Mouse (Mus musculus): Measurements from ENCODE around the gene Nmrk2. TPM values are rescaled to one million over a fixed set of nuclear protein-coding genes. Genes with fewer than 3 reads are reported as not detected.

Nmrk2 gene
- polyA plus RNA-seq (2015; fragmentation: Illumina TruSeq; extraction: RNeasy Lipid Tissue Mini Kit (QIAGEN cat#74804); ENCODE audit: insufficient read depth, low read depth, low replicate concordance): not detected

DNA sequence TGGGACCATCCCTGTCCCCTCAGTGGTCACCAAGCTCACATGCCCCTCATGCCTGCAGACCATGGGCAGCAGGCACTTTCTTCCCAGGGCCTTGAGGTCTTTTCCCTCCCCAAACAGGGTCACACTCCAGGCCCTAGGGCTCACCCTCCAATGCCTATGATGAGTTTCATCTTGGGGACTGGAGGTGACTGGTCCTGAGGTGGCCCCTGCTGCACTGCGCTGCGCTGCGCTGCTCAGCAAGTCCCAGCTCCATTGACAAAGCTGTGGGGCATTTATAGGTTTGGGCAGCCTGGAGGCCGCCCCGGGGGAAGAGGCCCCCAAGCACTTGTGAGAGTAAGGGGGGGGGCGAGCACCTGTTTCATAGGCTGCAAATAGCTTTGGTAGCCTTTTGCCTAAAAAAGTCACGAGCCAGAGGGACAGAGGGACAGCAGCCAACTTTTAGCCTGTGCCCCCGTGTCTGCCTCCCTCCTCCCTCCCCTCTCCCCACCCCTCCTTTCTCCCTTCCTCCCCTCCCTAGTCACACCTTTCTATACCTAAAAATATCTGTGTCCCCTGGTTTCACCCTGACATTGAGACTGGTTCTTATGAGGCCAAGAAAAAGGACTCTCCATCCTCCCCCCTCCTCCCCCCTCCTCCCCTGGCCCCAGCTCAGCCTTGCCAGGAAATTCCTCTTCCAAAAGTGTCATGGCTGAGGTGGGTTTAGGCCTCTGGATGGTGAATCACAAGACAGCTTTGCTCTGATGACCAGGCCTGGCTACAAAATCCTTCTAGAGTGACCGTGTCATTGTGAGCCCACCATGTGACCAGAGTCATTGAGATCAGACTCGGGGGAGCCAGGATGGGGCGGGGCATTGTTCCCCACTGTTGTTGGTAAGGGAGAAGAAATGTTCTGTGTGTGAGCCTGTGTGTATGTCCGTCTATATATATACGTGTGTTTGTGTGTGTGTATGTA lies at the start of gene Nmrk2:
Gene Nmrk2 (minus strand): TSS at position 245 of the 952 bp plus-strand sequence.

DNA sequence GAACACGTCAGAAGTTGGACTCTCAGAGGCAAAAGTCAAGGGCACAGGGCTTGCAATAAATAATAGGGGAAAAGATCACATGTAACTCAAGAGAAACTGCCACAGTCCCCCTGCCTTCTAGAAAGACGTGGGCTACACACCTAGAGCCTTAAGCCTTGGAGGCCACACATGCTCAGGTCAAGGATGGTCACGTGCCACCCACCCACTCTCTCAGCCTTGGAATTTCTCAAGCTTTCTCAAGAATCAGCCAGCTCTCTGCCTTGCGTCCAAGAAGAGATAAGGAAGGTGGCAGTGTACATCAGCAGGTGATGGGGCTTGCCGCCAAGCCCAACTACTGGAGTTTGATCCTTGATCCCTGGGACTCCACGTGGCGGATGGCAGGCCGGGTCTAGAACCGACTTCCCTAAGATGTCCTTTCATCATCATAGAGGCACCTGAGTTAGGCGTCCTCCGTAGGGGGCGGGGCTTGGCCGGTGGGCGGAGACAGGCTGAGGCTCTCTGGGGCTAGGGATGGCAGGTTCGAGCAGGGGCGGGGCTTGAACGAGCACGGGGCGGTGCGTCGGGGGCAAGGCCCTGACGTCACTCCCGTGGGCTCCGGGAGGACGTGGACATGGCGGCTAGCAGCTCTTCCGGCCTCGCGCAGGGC lies 30.9 kb upstream of the Nmrk2 start, which contains the start of gene Zfr2:
Gene Zfr2 (plus strand): TSS at position 576 of the 646 bp plus-strand sequence.

DNA sequence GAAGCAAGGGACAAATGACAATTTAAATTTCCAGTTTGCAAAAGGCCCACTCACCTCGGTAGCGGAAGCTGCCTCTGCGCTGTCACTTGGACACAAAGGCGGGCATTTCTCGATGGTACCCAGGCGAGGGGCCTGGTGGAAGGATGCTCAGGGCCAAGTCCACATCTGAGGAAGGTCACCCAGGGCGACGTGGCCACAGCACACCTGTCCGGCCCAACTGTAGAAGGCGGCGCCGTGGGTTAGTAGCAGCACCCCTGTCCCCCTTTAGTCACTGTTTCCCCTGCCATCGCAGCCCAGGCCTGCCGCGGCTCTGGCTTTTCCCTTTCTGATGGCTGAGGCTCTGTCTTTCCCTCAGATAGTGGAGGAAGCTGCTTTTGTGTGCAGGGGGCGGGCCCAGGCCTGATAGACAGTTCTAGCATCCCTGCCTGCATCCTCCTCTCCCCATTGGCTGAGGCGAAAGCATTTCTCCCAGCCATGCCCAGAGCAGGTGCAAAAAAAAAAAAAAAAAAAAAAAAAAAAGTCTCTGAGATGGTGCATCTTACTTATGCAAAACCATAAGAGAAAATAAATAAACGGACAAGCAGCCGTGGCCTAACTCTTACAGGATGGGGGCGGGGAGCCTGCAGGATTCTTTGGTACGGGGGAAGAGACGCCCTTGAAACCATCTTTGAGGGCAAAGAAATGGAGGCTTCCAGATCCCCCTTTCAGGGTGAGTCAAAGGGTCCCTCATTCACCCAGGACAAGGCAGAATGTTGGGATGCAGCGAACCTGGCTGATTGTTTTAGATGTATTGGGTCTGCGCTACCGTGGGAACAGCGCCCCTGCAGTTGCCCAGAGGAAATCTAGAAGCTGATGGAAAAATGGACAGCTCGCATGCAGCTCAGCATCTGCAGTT lies 28.8 kb upstream of the Nmrk2 start, which contains the start of gene Atcay:
Gene Atcay (minus strand): TSS at position 396 of the 895 bp plus-strand sequence.

DNA sequence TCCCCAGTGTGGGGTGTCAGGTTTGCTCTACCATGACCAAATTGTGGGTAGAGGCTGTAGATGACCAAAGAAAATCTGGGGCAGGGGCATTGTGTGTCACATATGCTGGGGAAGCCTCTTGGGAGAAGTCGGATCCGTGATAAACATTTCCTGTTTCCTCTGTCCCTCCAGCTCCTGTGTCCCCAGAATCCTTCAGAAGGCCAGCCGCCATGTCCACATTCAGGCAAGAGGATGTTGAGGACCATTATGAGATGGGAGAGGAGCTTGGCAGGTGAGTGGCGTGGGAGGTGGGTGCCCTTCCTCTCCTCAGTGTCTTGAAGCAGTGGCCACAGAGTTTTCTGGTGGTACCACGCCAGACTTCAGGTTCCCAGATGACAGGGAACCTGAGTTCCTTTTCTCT lies 18.0 kb downstream of the Nmrk2 start, which contains the start of gene 4930442H23Rik:
Gene 4930442H23Rik (minus strand): TSS at position 45 of the 400 bp plus-strand sequence.

DNA sequence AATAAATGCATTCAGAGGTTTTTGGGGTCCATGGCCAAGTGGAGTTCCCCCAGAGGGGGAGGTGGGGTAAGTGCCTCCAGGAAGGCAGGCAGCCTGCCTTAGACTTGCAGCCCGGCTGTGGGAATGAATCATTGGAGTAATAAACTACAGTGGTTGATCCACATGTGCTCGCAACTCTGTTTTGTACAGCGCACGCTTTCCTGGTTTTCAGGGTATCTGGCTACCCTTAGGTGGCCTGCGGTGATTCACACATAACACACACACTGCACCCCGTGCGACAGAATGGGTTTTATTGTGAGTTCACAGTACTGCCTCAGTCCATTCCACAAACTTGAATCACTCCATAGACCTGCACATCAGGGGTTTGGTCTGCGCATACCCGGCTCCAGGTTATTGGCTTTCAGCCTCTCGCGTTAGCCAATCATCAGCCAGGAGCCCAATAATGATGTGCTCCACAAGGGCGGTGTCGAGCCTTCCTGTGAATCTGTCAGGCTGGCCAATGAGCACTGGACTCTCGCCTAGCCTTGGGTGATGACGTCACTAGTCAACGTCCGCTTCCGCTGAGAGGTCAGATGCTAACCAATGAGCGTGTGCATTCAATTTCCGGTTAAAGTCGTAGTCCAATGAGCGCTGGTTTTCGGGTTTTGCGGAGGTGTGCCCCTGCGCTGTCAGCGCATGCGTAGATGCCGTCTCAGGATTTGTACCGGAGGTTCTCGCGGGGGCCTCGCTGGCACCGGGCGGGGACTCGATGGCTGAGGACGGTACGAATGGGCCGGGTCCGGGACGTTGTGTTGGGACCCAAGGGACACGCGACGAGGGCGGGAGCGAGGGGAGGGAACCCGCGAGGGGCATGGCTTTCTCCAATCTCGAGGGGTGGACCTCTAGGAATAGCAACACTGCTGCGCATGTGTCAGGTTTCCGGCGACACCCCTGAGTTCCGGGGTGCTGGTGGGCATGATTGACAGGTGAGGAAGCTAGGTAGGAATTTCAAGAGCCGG lies 19.2 kb downstream of the Nmrk2 start, which contains the start of gene Dapk3:
Gene Dapk3 (plus strand): TSS at position 670 of the 998 bp plus-strand sequence.

DNA sequence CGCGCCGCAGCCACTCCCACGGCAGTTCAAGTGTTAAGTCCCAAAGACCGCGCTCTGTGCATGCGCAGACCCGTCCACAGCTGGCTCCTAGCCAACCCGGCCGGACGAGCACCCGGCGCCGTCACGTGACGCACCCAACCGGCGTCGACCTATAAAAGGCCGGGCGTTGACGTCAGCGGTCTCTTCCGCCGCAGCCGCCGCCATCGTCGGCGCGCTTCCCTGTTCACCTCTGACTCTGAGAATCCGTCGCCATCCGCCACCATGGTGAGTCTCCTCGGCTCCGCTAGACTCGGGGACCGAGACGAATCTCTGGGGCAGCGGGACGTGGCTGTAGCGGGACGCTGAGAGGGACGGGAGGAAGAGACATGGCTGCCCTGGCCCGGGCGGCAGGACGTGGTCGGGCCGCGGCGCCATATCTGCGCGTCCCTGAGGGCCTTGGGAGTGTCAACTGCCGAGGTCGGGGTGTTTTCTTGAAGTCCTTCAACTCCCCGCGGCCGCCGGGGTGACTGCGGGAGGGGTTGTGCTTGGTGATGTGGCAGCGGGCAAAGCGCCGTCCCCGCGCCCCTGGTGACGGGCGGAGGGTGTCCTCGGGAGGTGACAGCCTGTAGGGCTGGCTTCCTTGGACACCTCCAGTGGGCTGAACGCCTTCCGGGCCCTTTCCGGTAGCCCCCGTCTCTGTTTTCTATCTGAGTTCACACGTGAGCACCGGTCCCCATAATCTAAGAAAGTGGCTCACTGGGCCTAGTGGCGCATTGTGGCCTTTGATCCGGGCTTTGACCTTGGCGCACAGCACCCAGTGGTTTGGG lies 25.2 kb downstream of the Nmrk2 start, which contains the start of gene Eef2:
Gene Eef2 (plus strand): TSS at position 166 of the 806 bp plus-strand sequence.

DNA sequence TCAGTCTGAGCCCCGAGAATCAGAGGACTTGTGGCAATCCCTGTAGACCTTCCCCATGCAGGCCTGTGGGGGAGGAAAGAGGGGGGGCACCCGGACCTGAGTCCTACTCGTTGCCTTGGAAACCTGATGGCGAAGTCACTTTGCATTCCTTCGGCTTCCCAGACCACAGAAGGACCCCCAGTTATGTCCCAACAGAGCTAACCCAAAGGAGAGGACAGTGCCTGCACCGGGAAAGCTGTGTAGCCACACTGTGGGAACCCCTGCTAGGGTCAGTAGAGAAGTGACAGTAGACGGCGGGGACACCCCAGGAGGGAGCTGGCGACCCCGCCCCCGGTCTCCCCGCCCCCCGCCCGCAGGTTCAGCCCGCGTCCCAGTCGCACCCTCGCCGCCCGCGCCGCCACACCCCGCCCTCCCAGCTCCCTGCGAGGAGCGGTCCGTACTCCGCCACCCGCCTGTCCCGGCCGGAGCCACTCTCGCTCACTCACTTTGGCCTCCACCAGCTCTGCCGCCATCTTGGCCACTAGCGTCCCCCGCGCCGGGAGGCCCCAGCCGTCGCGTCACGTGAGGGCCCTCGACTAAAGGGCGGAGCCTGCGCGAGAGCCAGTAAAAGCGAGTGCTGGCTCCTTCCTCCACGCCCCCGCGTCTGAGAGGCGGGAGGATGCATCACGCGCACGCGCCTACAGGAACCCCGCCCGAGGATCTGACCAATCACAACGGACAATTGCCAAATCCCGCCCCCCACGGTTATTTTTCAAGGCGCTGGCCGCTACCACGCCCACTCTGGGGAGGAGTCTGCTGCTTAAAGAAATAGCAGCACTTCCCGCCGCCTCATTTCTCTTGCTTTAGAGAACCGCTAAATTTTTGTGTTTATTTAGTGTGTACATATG lies 34.4 kb downstream of the Nmrk2 start, which contains the start of gene Pias4:
Gene Pias4 (minus strand): TSS at position 724 of the 887 bp plus-strand sequence.

Other genes with a start within 250 kb of the Nmrk2 start
- 1.4 TPM for gene Gng7, start 187.1 kb downstream of the Nmrk2 start, polyA plus RNA-seq (2015; fragmentation: Illumina TruSeq; extraction: RNeasy Lipid Tissue Mini Kit (QIAGEN cat#74804); ENCODE audit: insufficient read depth, low read depth, low replicate concordance)
- gene Diras1, start 176.4 kb downstream of the Nmrk2 start, polyA plus RNA-seq (2015; fragmentation: Illumina TruSeq; extraction: RNeasy Lipid Tissue Mini Kit (QIAGEN cat#74804); ENCODE audit: insufficient read depth, low read depth, low replicate concordance): not detected
- 5.1 TPM for gene Slc39a3, start 164.6 kb downstream of the Nmrk2 start, polyA plus RNA-seq (2015; fragmentation: Illumina TruSeq; extraction: RNeasy Lipid Tissue Mini Kit (QIAGEN cat#74804); ENCODE audit: insufficient read depth, low read depth, low replicate concordance)
- 24.1 TPM for gene Sgta, start 141.9 kb downstream of the Nmrk2 start, polyA plus RNA-seq (2015; fragmentation: Illumina TruSeq; extraction: RNeasy Lipid Tissue Mini Kit (QIAGEN cat#74804); ENCODE audit: insufficient read depth, low read depth, low replicate concordance)
- 11.8 TPM for gene Thop1, start 132.0 kb downstream of the Nmrk2 start, polyA plus RNA-seq (2015; fragmentation: Illumina TruSeq; extraction: RNeasy Lipid Tissue Mini Kit (QIAGEN cat#74804); ENCODE audit: insufficient read depth, low read depth, low replicate concordance)
- gene Creb3l3, start 103.2 kb downstream of the Nmrk2 start, polyA plus RNA-seq (2015; fragmentation: Illumina TruSeq; extraction: RNeasy Lipid Tissue Mini Kit (QIAGEN cat#74804); ENCODE audit: insufficient read depth, low read depth, low replicate concordance): not detected
- gene Map2k2, start 96.1 kb downstream of the Nmrk2 start, polyA plus RNA-seq (2015; fragmentation: Illumina TruSeq; extraction: RNeasy Lipid Tissue Mini Kit (QIAGEN cat#74804); ENCODE audit: insufficient read depth, low read depth, low replicate concordance): 47.4 TPM
- gene Zbtb7a, start 66.8 kb downstream of the Nmrk2 start, polyA plus RNA-seq (2015; fragmentation: Illumina TruSeq; extraction: RNeasy Lipid Tissue Mini Kit (QIAGEN cat#74804); ENCODE audit: insufficient read depth, low read depth, low replicate concordance): 5.4 TPM
- 7.3 TPM for gene Pias4, start 34.1 kb downstream of the Nmrk2 start, polyA plus RNA-seq (2015; fragmentation: Illumina TruSeq; extraction: RNeasy Lipid Tissue Mini Kit (QIAGEN cat#74804); ENCODE audit: insufficient read depth, low read depth, low replicate concordance)
- 283 TPM for gene Eef2, start 25.4 kb downstream of the Nmrk2 start, polyA plus RNA-seq (2015; fragmentation: Illumina TruSeq; extraction: RNeasy Lipid Tissue Mini Kit (QIAGEN cat#74804); ENCODE audit: insufficient read depth, low read depth, low replicate concordance)
- 9.3 TPM for gene Dapk3, start 19.0 kb downstream of the Nmrk2 start, polyA plus RNA-seq (2015; fragmentation: Illumina TruSeq; extraction: RNeasy Lipid Tissue Mini Kit (QIAGEN cat#74804); ENCODE audit: insufficient read depth, low read depth, low replicate concordance)
- gene 4930442H23Rik, start 18.2 kb downstream of the Nmrk2 start, polyA plus RNA-seq (2015; fragmentation: Illumina TruSeq; extraction: RNeasy Lipid Tissue Mini Kit (QIAGEN cat#74804); ENCODE audit: insufficient read depth, low read depth, low replicate concordance): not detected
- 0.20 TPM for gene Atcay, start 28.8 kb upstream of the Nmrk2 start, polyA plus RNA-seq (2015; fragmentation: Illumina TruSeq; extraction: RNeasy Lipid Tissue Mini Kit (QIAGEN cat#74804); ENCODE audit: insufficient read depth, low read depth, low replicate concordance)
- gene Zfr2, start 31.1 kb upstream of the Nmrk2 start, polyA plus RNA-seq (2015; fragmentation: Illumina TruSeq; extraction: RNeasy Lipid Tissue Mini Kit (QIAGEN cat#74804); ENCODE audit: insufficient read depth, low read depth, low replicate concordance): 3.4 TPM
- not detected for gene Matk, start 50.9 kb upstream of the Nmrk2 start, polyA plus RNA-seq (2015; fragmentation: Illumina TruSeq; extraction: RNeasy Lipid Tissue Mini Kit (QIAGEN cat#74804); ENCODE audit: insufficient read depth, low read depth, low replicate concordance)
- 21.2 TPM for gene Mrpl54, start 64.9 kb upstream of the Nmrk2 start, polyA plus RNA-seq (2015; fragmentation: Illumina TruSeq; extraction: RNeasy Lipid Tissue Mini Kit (QIAGEN cat#74804); ENCODE audit: insufficient read depth, low read depth, low replicate concordance)
- 30.7 TPM for gene Apba3, start 64.9 kb upstream of the Nmrk2 start, polyA plus RNA-seq (2015; fragmentation: Illumina TruSeq; extraction: RNeasy Lipid Tissue Mini Kit (QIAGEN cat#74804); ENCODE audit: insufficient read depth, low read depth, low replicate concordance)
- 3.9 TPM for gene Tjp3, start 89.5 kb upstream of the Nmrk2 start, polyA plus RNA-seq (2015; fragmentation: Illumina TruSeq; extraction: RNeasy Lipid Tissue Mini Kit (QIAGEN cat#74804); ENCODE audit: insufficient read depth, low read depth, low replicate concordance)
- gene Pip5k1c, start 90.9 kb upstream of the Nmrk2 start, polyA plus RNA-seq (2015; fragmentation: Illumina TruSeq; extraction: RNeasy Lipid Tissue Mini Kit (QIAGEN cat#74804); ENCODE audit: insufficient read depth, low read depth, low replicate concordance): 15.5 TPM
- 7.9 TPM for gene Cactin, start 119.1 kb upstream of the Nmrk2 start, polyA plus RNA-seq (2015; fragmentation: Illumina TruSeq; extraction: RNeasy Lipid Tissue Mini Kit (QIAGEN cat#74804); ENCODE audit: insufficient read depth, low read depth, low replicate concordance)
- 3.4 TPM for gene Tbxa2r, start 126.7 kb upstream of the Nmrk2 start, polyA plus RNA-seq (2015; fragmentation: Illumina TruSeq; extraction: RNeasy Lipid Tissue Mini Kit (QIAGEN cat#74804); ENCODE audit: insufficient read depth, low read depth, low replicate concordance)
- 1.4 TPM for gene Gipc3, start 141.2 kb upstream of the Nmrk2 start, polyA plus RNA-seq (2015; fragmentation: Illumina TruSeq; extraction: RNeasy Lipid Tissue Mini Kit (QIAGEN cat#74804); ENCODE audit: insufficient read depth, low read depth, low replicate concordance)
- 22.8 TPM for gene Hmg20b, start 148.4 kb upstream of the Nmrk2 start, polyA plus RNA-seq (2015; fragmentation: Illumina TruSeq; extraction: RNeasy Lipid Tissue Mini Kit (QIAGEN cat#74804); ENCODE audit: insufficient read depth, low read depth, low replicate concordance)
- 1.9 TPM for gene Mfsd12, start 155.4 kb upstream of the Nmrk2 start, polyA plus RNA-seq (2015; fragmentation: Illumina TruSeq; extraction: RNeasy Lipid Tissue Mini Kit (QIAGEN cat#74804); ENCODE audit: insufficient read depth, low read depth, low replicate concordance)
- gene 4930404N11Rik, start 163.8 kb upstream of the Nmrk2 start, polyA plus RNA-seq (2015; fragmentation: Illumina TruSeq; extraction: RNeasy Lipid Tissue Mini Kit (QIAGEN cat#74804); ENCODE audit: insufficient read depth, low read depth, low replicate concordance): not detected
- gene Fzr1, start 176.5 kb upstream of the Nmrk2 start, polyA plus RNA-seq (2015; fragmentation: Illumina TruSeq; extraction: RNeasy Lipid Tissue Mini Kit (QIAGEN cat#74804); ENCODE audit: insufficient read depth, low read depth, low replicate concordance): 5.1 TPM
- 9.1 TPM for gene Dohh, start 182.4 kb upstream of the Nmrk2 start, polyA plus RNA-seq (2015; fragmentation: Illumina TruSeq; extraction: RNeasy Lipid Tissue Mini Kit (QIAGEN cat#74804); ENCODE audit: insufficient read depth, low read depth, low replicate concordance)
- gene Gm48551, start 182.4 kb upstream of the Nmrk2 start, polyA plus RNA-seq (2015; fragmentation: Illumina TruSeq; extraction: RNeasy Lipid Tissue Mini Kit (QIAGEN cat#74804); ENCODE audit: insufficient read depth, low read depth, low replicate concordance): 2.6 TPM
- gene Gm48552, start 187.0 kb upstream of the Nmrk2 start, polyA plus RNA-seq (2015; fragmentation: Illumina TruSeq; extraction: RNeasy Lipid Tissue Mini Kit (QIAGEN cat#74804); ENCODE audit: insufficient read depth, low read depth, low replicate concordance): 3.4 TPM
- 23.5 TPM for gene Smim24, start 191.0 kb upstream of the Nmrk2 start, polyA plus RNA-seq (2015; fragmentation: Illumina TruSeq; extraction: RNeasy Lipid Tissue Mini Kit (QIAGEN cat#74804); ENCODE audit: insufficient read depth, low read depth, low replicate concordance)